Mouse (Mus musculus) kidney, postnatal 0 days (tissue): ENCODE measurements around the gene Qtrt1. TPM values are rescaled to one million over a fixed set of nuclear protein-coding genes. Genes with fewer than 3 reads are reported as not detected.

Experiments
- ATAC-seq: fragments of 200-750 bp; cut with Nextera tagmentation; replicated peaks from 2 replicates; pipeline ENCODE4 v1.8.0; 2017; ENCODE audit warnings: low read depth, moderate number of reproducible peaks, moderate TSS enrichment, moderate library complexity; ENCODE audit not compliant: low FRiP score
- DNase-seq: peaks from one replicate; pipeline ENCODE4 v3.0.0-alpha.2; 2016; ENCODE audit warnings: low spot score
- H3K27ac ChIP-seq: fragments of 300-500 bp; sonication (generic); 2 replicates; pipeline ENCODE4 v1.5.1; 2014; ENCODE audit warnings: mild to moderate bottlenecking
- H3K27me3 ChIP-seq: fragments of 300-500 bp; sonication (generic); 2 replicates; pipeline ENCODE4 v1.6.1; 2014; ENCODE audit warnings: low read length, mixed read lengths; ENCODE audit not compliant: insufficient read depth
- H3K36me3 ChIP-seq: fragments of 300-500 bp; sonication (generic); 2 replicates; pipeline ENCODE4 v1.6.1; 2014; ENCODE audit warnings: low read length, mixed read lengths; ENCODE audit not compliant: insufficient read depth
- H3K4me1 ChIP-seq: fragments of 300-500 bp; sonication (generic); replicated peaks from 2 replicates; pipeline ENCODE4 v1.6.1; 2014; ENCODE audit warnings: antibody characterized with exemption, low read length, mixed read lengths; ENCODE audit not compliant: insufficient read depth
- H3K4me2 ChIP-seq: fragments of 300-500 bp; sonication (generic); 2 replicates; pipeline ENCODE4 v1.6.1; 2014; ENCODE audit warnings: mild to moderate bottlenecking, low read length, moderate library complexity, mixed read lengths
- H3K4me3 ChIP-seq: fragments of 300-500 bp; sonication (generic); replicated peaks from 2 replicates; pipeline ENCODE4 v1.5.1; 2014; ENCODE audit warnings: low read depth, low read length
- H3K9ac ChIP-seq: fragments of 300-500 bp; sonication (generic); 2 replicates; pipeline ENCODE4 v1.6.1; 2014; ENCODE audit warnings: low read depth, low read length
- H3K9me3 ChIP-seq: fragments of 300-500 bp; sonication (generic); replicated peaks from 2 replicates; pipeline ENCODE4 v1.6.1; 2016; ENCODE audit warnings: low read length, inconsistent platforms, mixed read lengths
- CTCF ChIP-seq: IDR thresholded peaks from 2 replicates; pipeline ENCODE4 v1.5.1; 2016; ENCODE audit warnings: antibody characterized with exemption, low read depth, mild to moderate bottlenecking, moderate library complexity
- WGBS: fragments of 180-500 bp; shearing (Covaris S2); extraction: QIAGEN DNeasy Blood & Tissue Kit; methylation state at CpG from one replicate; pipeline ENCODE4 v1.1.7; 2014; 5-methylcytosine and 5-hydroxymethylcytosine counted together
- polyA plus RNA-seq: library from polyadenylated mRNA; unstranded; fragments of >200 nt; fragmentation: Nextera tagmentation; extraction: Ambion mirVana; gene quantifications from 2 replicates; pipeline ENCODE4 v1.2.1, GENCODE M21; 2015

Gene Qtrt1
- polyA plus RNA-seq, 1 experiment from 2014 or later = 42.0 TPM

DNA sequence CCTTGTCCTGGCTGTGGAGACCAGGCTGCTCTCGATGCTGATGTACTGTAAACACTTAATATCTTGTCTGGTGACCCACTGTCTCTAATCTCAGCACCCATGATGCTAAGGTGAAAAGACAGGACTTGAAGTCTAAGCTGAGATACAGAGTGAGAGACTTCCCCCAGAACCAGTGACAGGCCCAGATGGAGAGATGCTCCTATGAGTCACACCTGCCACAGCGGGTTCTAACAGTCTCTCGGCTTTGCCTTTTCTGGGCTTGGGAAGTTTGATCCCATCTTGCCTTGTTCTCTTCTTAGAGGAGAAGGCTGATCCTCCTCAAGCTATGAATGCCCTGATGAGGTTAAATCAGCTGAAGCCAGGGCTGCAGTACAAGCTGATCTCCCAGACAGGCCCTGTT is 14.5 kb upstream of the Qtrt1 start:
- no peak for ATAC-seq
- Histone ChIP-seq H3K4me3 (no peak overlapping the region), H3K27ac (no peak overlapping the region), H3K9ac (no peak overlapping the region), H3K4me1 (no peaks in the 10 kb centered on the region), H3K27me3 (no peaks in the 10 kb centered on the region), H3K4me2 (no peak overlapping the region), H3K9me3 (no peaks in the 10 kb centered on the region), H3K36me3 (peaks cover 93% of the 10 kb centered on the region)
- no peak for TF ChIP-seq CTCF
- WGBS = 90% methylated on average over 3 of the region's 3 CpGs
- DNase-seq = no peak

DNA sequence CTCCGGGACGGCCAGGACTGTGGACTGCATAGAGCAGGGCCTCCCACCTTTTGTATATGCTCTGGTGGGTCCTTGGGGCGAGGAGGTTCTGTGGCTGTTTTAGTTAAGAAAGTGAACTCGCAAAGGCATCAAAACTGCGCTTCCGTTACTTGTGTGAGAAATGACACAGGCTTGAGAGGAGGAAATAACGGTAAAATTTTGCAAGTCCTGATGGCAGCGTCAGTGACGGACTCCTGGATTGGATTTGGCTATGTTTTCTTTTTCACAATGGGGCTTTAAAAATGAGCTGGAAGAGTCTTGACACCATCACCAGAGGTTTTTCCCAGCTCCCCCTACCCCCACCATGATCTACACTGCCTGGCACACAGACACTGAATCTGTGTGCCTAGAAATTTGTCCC is 10.6 kb upstream of the Qtrt1 start:
- H3K27me3 ChIP-seq = no peaks in the 10 kb centered on the region
- H3K36me3 ChIP-seq = peaks cover 92% of the 10 kb centered on the region
- H3K27ac ChIP-seq = no peak overlapping the region
- H3K4me1 ChIP-seq = no peaks in the 10 kb centered on the region
- DNase-seq (no peak), ATAC-seq (no peak)
- H3K9me3 ChIP-seq = no peaks in the 10 kb centered on the region
- 92% methylated on average over 9 of the region's 9 CpGs for whole genome bisulfite sequencing
- no peak overlapping the region for H3K9ac ChIP-seq
- H3K4me2 ChIP-seq = no peak overlapping the region
- no peak for TF ChIP-seq CTCF
- H3K4me3 ChIP-seq = no peak overlapping the region

- Histone ChIP-seq H3K36me3 (peaks cover 87% of the 10 kb centered on the region), H3K4me1 (no peaks in the 10 kb centered on the region), H3K27ac (no peak overlapping the region), H3K9me3 (no peaks in the 10 kb centered on the region), H3K4me2 (no peak overlapping the region), H3K4me3 (no peak overlapping the region), H3K9ac (no peak overlapping the region), H3K27me3 (no peaks in the 10 kb centered on the region)
- TF ChIP-seq CTCF = no peak
- WGBS = 85% methylated on average over 11 of the region's 11 CpGs
- ATAC-seq = no peak
- no peak for DNase-seq
Measured at GRCm38 (mm10) chr9:21402764-21403253, 8.8 kb upstream of the Qtrt1 start.

DNA sequence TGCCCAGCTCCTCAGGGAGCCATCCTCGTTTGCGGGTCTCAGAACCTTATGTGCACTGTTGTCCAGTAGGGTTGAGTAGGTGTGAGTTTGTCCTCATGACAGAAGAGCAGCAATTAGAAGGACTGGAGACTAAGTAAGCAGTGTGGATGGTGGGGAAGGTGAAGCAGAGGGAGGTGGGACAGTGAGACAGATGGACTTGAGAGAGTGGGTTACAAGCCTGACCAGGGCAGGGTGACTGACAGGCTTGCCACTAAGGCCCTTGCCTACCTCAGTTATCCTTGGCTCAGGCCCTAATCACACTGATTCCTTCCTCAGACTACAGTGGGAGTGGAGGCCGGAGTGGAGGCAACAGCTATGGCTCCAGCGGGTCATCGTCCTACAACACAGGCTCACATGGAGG is 7.9 kb upstream of the Qtrt1 start:
- no peak overlapping the region for H3K9ac ChIP-seq
- no peak overlapping the region for H3K4me2 ChIP-seq
- H3K4me1 ChIP-seq = no peaks in the 10 kb centered on the region
- TF ChIP-seq CTCF = no peak
- H3K36me3 ChIP-seq = peaks cover 77% of the 10 kb centered on the region
- H3K27ac ChIP-seq = no peak overlapping the region
- WGBS = 94% methylated on average over 5 of the region's 5 CpGs
- ATAC-seq (no peak), DNase-seq (no peak)
- H3K9me3 ChIP-seq = no peaks in the 10 kb centered on the region
- no peak overlapping the region for H3K4me3 ChIP-seq
- no peaks in the 10 kb centered on the region for H3K27me3 ChIP-seq

DNA sequence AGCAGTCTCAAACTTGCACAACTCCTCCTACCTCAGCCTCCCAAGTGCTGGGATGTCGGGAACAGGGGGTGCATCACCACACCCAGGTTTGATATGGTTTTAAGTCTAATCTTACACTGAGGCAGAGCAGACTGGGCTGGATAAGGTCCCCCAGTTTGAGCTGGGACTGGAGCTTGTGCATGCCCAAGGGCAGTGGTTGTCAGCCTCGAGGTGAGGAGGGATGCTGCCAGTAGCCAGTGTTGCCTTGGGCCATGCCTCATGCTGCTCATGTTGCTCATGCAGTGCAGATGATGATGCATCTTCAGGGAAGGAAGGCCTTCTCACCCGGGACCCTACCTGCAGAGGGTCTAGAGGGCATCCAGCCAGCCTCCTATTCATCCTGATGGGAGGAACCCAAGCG is 6.1 kb upstream of the Qtrt1 start:
- Histone ChIP-seq H3K4me2 (no peak overlapping the region), H3K9ac (no peak overlapping the region), H3K27ac (no peak overlapping the region), H3K36me3 (peaks cover 61% of the 10 kb centered on the region), H3K4me1 (no peaks in the 10 kb centered on the region), H3K4me3 (no peak overlapping the region), H3K27me3 (no peaks in the 10 kb centered on the region), H3K9me3 (no peaks in the 10 kb centered on the region)
- TF ChIP-seq CTCF = no peak
- WGBS = 65% methylated on average over 4 of the region's 4 CpGs
- no peak for DNase-seq
- ATAC-seq = no peak

GRCm38 (mm10) chr9:21407951-21408350 is 3.7 kb upstream of the Qtrt1 start:
- Histone ChIP-seq H3K4me1 (no peaks in the 10 kb centered on the region), H3K4me3 (no peak overlapping the region), H3K9me3 (no peaks in the 10 kb centered on the region), H3K4me2 (no peak overlapping the region), H3K27ac (no peak overlapping the region), H3K9ac (no peak overlapping the region), H3K27me3 (no peaks in the 10 kb centered on the region), H3K36me3 (peaks cover 40% of the 10 kb centered on the region)
- TF ChIP-seq CTCF = no peak
- WGBS = 14% methylated on average over 4 of the region's 4 CpGs
- ATAC-seq = no peak; the same call in 1 of the 2 replicates
- DNase-seq = peak; percentile 66

GRCm38 (mm10) chr9:21408624-21409023 is 3.0 kb upstream of the Qtrt1 start:
- Histone ChIP-seq H3K4me3 (no peak overlapping the region), H3K36me3 (peaks cover 35% of the 10 kb centered on the region), H3K27ac (no peak overlapping the region), H3K9ac (no peak overlapping the region), H3K27me3 (no peaks in the 10 kb centered on the region), H3K9me3 (no peaks in the 10 kb centered on the region), H3K4me1 (no peaks in the 10 kb centered on the region), H3K4me2 (no peak overlapping the region)
- no peak for ATAC-seq
- no peak for DNase-seq
- TF ChIP-seq CTCF = no peak
- 69% methylated on average over 7 of the region's 7 CpGs for WGBS
